Mouse (Mus musculus) neural tube, embryonic 14.5 days (tissue): ENCODE data around the gene Dus2. TPM values are rescaled to one million over a fixed set of nuclear protein-coding genes. Genes with fewer than 3 reads are reported as not detected.
"Not testable (repeated sequence)": the region's sequence is repeated elsewhere in the genome, so short reads cannot be mapped to it uniquely, and the experiment has no call there.

Experiments used
- ATAC-seq: fragments of 200-750 bp; cut with Nextera tagmentation; 2 replicates; pipeline ENCODE4 v1.8.0; 2017; ENCODE audit warnings: low read depth, mild to moderate bottlenecking, moderate TSS enrichment, moderate library complexity
- H3K27ac ChIP-seq: fragments of 300-500 bp; sonication (generic); 2 replicates; pipeline ENCODE4 v1.5.1; 2014; ENCODE audit warnings: low read depth, mild to moderate bottlenecking, control low read depth, low read length, moderate library complexity, mixed read lengths
- H3K27me3 ChIP-seq: fragments of 300-500 bp; sonication (generic); 2 replicates; pipeline ENCODE4 v1.6.1; 2014; ENCODE audit warnings: low read length; ENCODE audit not compliant: control insufficient read depth, insufficient read depth
- H3K36me3 ChIP-seq: fragments of 300-500 bp; sonication (generic); 2 replicates; pipeline ENCODE4 v1.6.1; 2014; ENCODE audit warnings: low read length, mixed read lengths; ENCODE audit not compliant: control insufficient read depth, insufficient read depth
- H3K4me1 ChIP-seq: fragments of 300-500 bp; sonication (generic); 2 replicates; pipeline ENCODE4 v1.6.1; 2014; ENCODE audit warnings: low read length; ENCODE audit not compliant: control insufficient read depth, insufficient read depth
- H3K4me2 ChIP-seq: fragments of 300-500 bp; sonication (generic); 2 replicates; pipeline ENCODE4 v1.6.1; 2014; ENCODE audit warnings: mild to moderate bottlenecking, low read depth, low read length, control low read depth
- H3K4me3 ChIP-seq: fragments of 300-500 bp; sonication (generic); 2 replicates; pipeline ENCODE4 v1.5.1; 2014; ENCODE audit warnings: low read depth, low read length, control low read depth, mixed read lengths
- H3K9ac ChIP-seq: fragments of 300-500 bp; sonication (generic); replicated peaks from 2 replicates; pipeline ENCODE4 v1.6.1; 2014; ENCODE audit warnings: low read depth, mild to moderate bottlenecking, control low read depth, low read length, mixed read lengths
- H3K9me3 ChIP-seq: fragments of 300-500 bp; sonication (generic); 2 replicates; pipeline ENCODE4 v1.6.1; 2016; ENCODE audit warnings: low read length; ENCODE audit not compliant: control insufficient read depth
- WGBS: fragments of 180-500 bp; shearing (Covaris S2); extraction: QIAGEN DNeasy Blood & Tissue Kit; methylation state at CpG from one replicate; pipeline ENCODE4 v1.1.7; 2014; 5-methylcytosine and 5-hydroxymethylcytosine counted together
- polyA plus RNA-seq: library from polyadenylated mRNA; unstranded; fragments of >200 nt; fragmentation: Nextera tagmentation; extraction: Ambion mirVana; gene quantifications from 2 replicates; pipeline ENCODE4 v1.2.1, GENCODE M21; 2014

Gene Dus2
- polyA plus RNA-seq, 1 experiment from 2014 or later: 33.5 TPM

GRCm38 (mm10) chr8:105975363-105975762 lies 15.8 kb upstream of the Dus2 start:
- no peak overlapping the region for H3K9ac ChIP-seq
- no peaks in the 10 kb centered on the region for H3K27me3 ChIP-seq
- H3K9me3 ChIP-seq: no peaks in the 10 kb centered on the region
- no peak overlapping the region for H3K4me3 ChIP-seq
- H3K36me3 ChIP-seq: no peaks in the 10 kb centered on the region
- WGBS: 63% methylated on average over 7 of the region's 7 CpGs
- no peak for ATAC-seq
- no peak overlapping the region for H3K4me2 ChIP-seq
- H3K27ac ChIP-seq: no peak overlapping the region
- H3K4me1 ChIP-seq: no peaks in the 10 kb centered on the region

GRCm38 (mm10) chr8:105979325-105979724 lies 11.8 kb upstream of the Dus2 start, which contains the start of gene Dpep3:
TSS of gene Dpep3 (minus strand) at chr8:105979429.
- no peaks in the 10 kb centered on the region for H3K4me1 ChIP-seq
- no peak within 1 kb of the TSS for H3K9ac ChIP-seq
- no peak for ATAC-seq
- WGBS: 91% methylated on average over 15 of the region's 15 CpGs
- no peaks in the 10 kb centered on the region for H3K36me3 ChIP-seq
- H3K4me3 ChIP-seq: no peak within 1 kb of the TSS
- H3K9me3 ChIP-seq: no peaks in the 10 kb centered on the region
- no peak within 1 kb of the TSS for H3K27ac ChIP-seq
- no peak within 1 kb of the TSS for H3K4me2 ChIP-seq
- H3K27me3 ChIP-seq: no peaks in the 10 kb centered on the region

- no peaks in the 10 kb centered on the region for H3K36me3 ChIP-seq
- H3K4me2 ChIP-seq: no peak overlapping the region
- H3K9me3 ChIP-seq: no peaks in the 10 kb centered on the region
- no peak overlapping the region for H3K4me3 ChIP-seq
- 88% methylated on average over 1 of the region's 1 CpGs for WGBS
- H3K27ac ChIP-seq: no peak overlapping the region
- no peaks in the 10 kb centered on the region for H3K4me1 ChIP-seq
- H3K9ac ChIP-seq: no peak overlapping the region
- H3K27me3 ChIP-seq: no peaks in the 10 kb centered on the region
- ATAC-seq: no peak
These were observed 10.0 kb upstream of the Dus2 start for GRCm38 (mm10) chr8:105981146-105981545.

- WGBS: 82% methylated on average over 11 of the region's 11 CpGs
- not testable (repeated sequence) for H3K36me3 ChIP-seq, H3K4me1 ChIP-seq, H3K27me3 ChIP-seq, H3K4me3 ChIP-seq, ATAC-seq, H3K4me2 ChIP-seq, H3K27ac ChIP-seq, H3K9ac ChIP-seq, H3K9me3 ChIP-seq
These were observed 7.7 kb upstream of the Dus2 start for GRCm38 (mm10) chr8:105983406-105983805.

- Histone ChIP-seq H3K27ac (no peak overlapping the region), H3K4me3 (no peak overlapping the region), H3K36me3 (no peaks in the 10 kb centered on the region), H3K9me3 (no peaks in the 10 kb centered on the region), H3K27me3 (no peaks in the 10 kb centered on the region), H3K4me1 (no peaks in the 10 kb centered on the region), H3K4me2 (no peak overlapping the region), H3K9ac (no peak overlapping the region)
- no peak for ATAC-seq
- 93% methylated on average over 11 of the region's 11 CpGs for WGBS
These were observed 2.6 kb upstream of the Dus2 start for GRCm38 (mm10) chr8:105988546-105988945.

GRCm38 (mm10) chr8:105991546-105991945 lies 409 bp downstream of the Dus2 start:
- Histone ChIP-seq H3K9ac (no peak overlapping the region), H3K27me3 (no peaks in the 10 kb centered on the region), H3K27ac (no peak overlapping the region), H3K4me1 (no peaks in the 10 kb centered on the region), H3K9me3 (no peaks in the 10 kb centered on the region), H3K4me2 (no peak overlapping the region), H3K36me3 (no peaks in the 10 kb centered on the region), H3K4me3 (no peak overlapping the region)
- no peak for ATAC-seq
- 88% methylated on average over 2 of the region's 2 CpGs for WGBS

- no peaks in the 10 kb centered on the region for H3K4me1 ChIP-seq
- no peak for ATAC-seq
- H3K36me3 ChIP-seq: no peaks in the 10 kb centered on the region
- no peaks in the 10 kb centered on the region for H3K27me3 ChIP-seq
- no peak overlapping the region for H3K9ac ChIP-seq
- WGBS: 78% methylated on average over 5 of the region's 5 CpGs
- no peak overlapping the region for H3K27ac ChIP-seq
- H3K4me3 ChIP-seq: no peak overlapping the region
- H3K9me3 ChIP-seq: no peaks in the 10 kb centered on the region
- no peak overlapping the region for H3K4me2 ChIP-seq
These were observed 1.4 kb downstream of the Dus2 start for GRCm38 (mm10) chr8:105992499-105992898.

- no peaks in the 10 kb centered on the region for H3K4me1 ChIP-seq
- H3K27me3 ChIP-seq: no peaks in the 10 kb centered on the region
- ATAC-seq: no peak
- H3K36me3 ChIP-seq: no peaks in the 10 kb centered on the region
- 67% methylated on average over 4 of the region's 4 CpGs for WGBS
- no peaks in the 10 kb centered on the region for H3K9me3 ChIP-seq
- H3K4me3 ChIP-seq: no peak overlapping the region
- no peak overlapping the region for H3K4me2 ChIP-seq
- H3K27ac ChIP-seq: no peak overlapping the region
- no peak overlapping the region for H3K9ac ChIP-seq
These were observed 2.1 kb downstream of the Dus2 start for GRCm38 (mm10) chr8:105993226-105993625.

GRCm38 (mm10) chr8:105996359-105996758 lies 5.2 kb downstream of the Dus2 start:
- no peaks in the 10 kb centered on the region for H3K4me1 ChIP-seq
- 69% methylated on average over 6 of the region's 7 CpGs for WGBS
- ATAC-seq: no peak
- no peak overlapping the region for H3K27ac ChIP-seq
- H3K27me3 ChIP-seq: no peaks in the 10 kb centered on the region
- H3K4me3 ChIP-seq: no peak overlapping the region
- no peaks in the 10 kb centered on the region for H3K9me3 ChIP-seq
- no peak overlapping the region for H3K9ac ChIP-seq
- no peak overlapping the region for H3K4me2 ChIP-seq
- H3K36me3 ChIP-seq: no peaks in the 10 kb centered on the region

GRCm38 (mm10) chr8:105998971-105999370 lies 7.8 kb downstream of the Dus2 start:
- no peak for ATAC-seq

More at GRCm38 (mm10) chr8:105998971-105999370, 7.8 kb downstream of the Dus2 start:
- Histone ChIP-seq H3K27ac (no peak overlapping the region), H3K4me1 (no peaks in the 10 kb centered on the region), H3K9me3 (no peaks in the 10 kb centered on the region), H3K4me2 (no peak overlapping the region), H3K36me3 (no peaks in the 10 kb centered on the region), H3K4me3 (no peak overlapping the region), H3K27me3 (no peaks in the 10 kb centered on the region), H3K9ac (no peak overlapping the region)
- WGBS: 87% methylated on average over 2 of the region's 2 CpGs
